Mouse (Mus musculus) forebrain, embryonic 15.5 days (tissue): ENCODE measurements around the gene Nlgn1. TPM values are rescaled to one million over a fixed set of nuclear protein-coding genes. Genes with fewer than 3 reads are reported as not detected.

Experiments used
- ATAC-seq: fragments of 200-750 bp; cut with Nextera tagmentation; replicated peaks from 2 replicates; pipeline ENCODE4 v1.8.0; 2017; ENCODE audit warnings: mild to moderate bottlenecking, moderate TSS enrichment, moderate library complexity
- H3K27ac ChIP-seq: fragments of 300-500 bp; sonication (generic); replicated peaks from 2 replicates; pipeline ENCODE4 v1.5.1; 2015; ENCODE audit warnings: mild to moderate bottlenecking, inconsistent platforms
- H3K27me3 ChIP-seq: fragments of 300-500 bp; sonication (generic); 2 replicates; pipeline ENCODE4 v1.6.1; 2015; ENCODE audit warnings: inconsistent platforms
- H3K36me3 ChIP-seq: fragments of 300-500 bp; sonication (generic); 2 replicates; pipeline ENCODE4 v1.6.1; 2015; ENCODE audit warnings: mild to moderate bottlenecking, inconsistent platforms
- H3K4me1 ChIP-seq: fragments of 300-500 bp; sonication (generic); 2 replicates; pipeline ENCODE4 v1.6.1; 2015; ENCODE audit warnings: inconsistent platforms
- H3K4me2 ChIP-seq: fragments of 300-500 bp; sonication (generic); replicated peaks from 2 replicates; pipeline ENCODE4 v1.6.1; 2015; ENCODE audit warnings: mild to moderate bottlenecking, inconsistent platforms
- H3K4me3 ChIP-seq: fragments of 300-500 bp; sonication (generic); 2 replicates; pipeline ENCODE4 v1.5.1; 2015; ENCODE audit warnings: mild to moderate bottlenecking, inconsistent platforms
- H3K9ac ChIP-seq: fragments of 300-500 bp; sonication (generic); replicated peaks from 2 replicates; pipeline ENCODE4 v1.6.1; 2015; ENCODE audit warnings: mild to moderate bottlenecking, inconsistent platforms
- H3K9me3 ChIP-seq: fragments of 300-500 bp; sonication (generic); 2 replicates; pipeline ENCODE4 v1.6.1; 2016; ENCODE audit warnings: inconsistent platforms
- WGBS: fragments of 180-500 bp; shearing (Covaris S2); methylation state at CpG from one replicate; pipeline ENCODE4 v1.1.7; 2015; ENCODE audit warnings: mixed read lengths; 5-methylcytosine and 5-hydroxymethylcytosine counted together
- polyA plus RNA-seq: library from polyadenylated mRNA; unstranded; fragments of >200 nt; fragmentation: Nextera tagmentation; extraction: Ambion mirVana; gene quantifications from 2 replicates; pipeline ENCODE4 v1.2.1, GENCODE M21; 2015

Gene Nlgn1
- polyA plus RNA-seq, 1 experiment from 2014 or later: 26.1 TPM

GRCm38 (mm10) chr3:26297869-26298268 lies 34.4 kb downstream of the Nlgn1 start:
- Histone ChIP-seq H3K9me3 (no peaks in the 10 kb centered on the region), H3K27ac (no peak overlapping the region), H3K27me3 (no peaks in the 10 kb centered on the region), H3K4me1 (no peaks in the 10 kb centered on the region), H3K4me2 (no peak overlapping the region), H3K9ac (no peak overlapping the region), H3K36me3 (no peaks in the 10 kb centered on the region), H3K4me3 (no peak overlapping the region)
- ATAC-seq: no peak
- WGBS: 26% methylated on average over 5 of the region's 5 CpGs

GRCm38 (mm10) chr3:26270894-26271795 lies 61.1 kb downstream of the Nlgn1 start:
- H3K9me3 ChIP-seq: no peaks in the 10 kb centered on the region
- H3K4me2 ChIP-seq: no peak overlapping the region
- no peaks in the 10 kb centered on the region for H3K4me1 ChIP-seq
- H3K36me3 ChIP-seq: no peaks in the 10 kb centered on the region
- 36% methylated on average over 4 of the region's 4 CpGs for WGBS
- H3K4me3 ChIP-seq: no peak overlapping the region
- ATAC-seq: peak; percentile 55; the same call in 1 of the 2 replicates
- no peaks in the 10 kb centered on the region for H3K27me3 ChIP-seq
- no peak overlapping the region for H3K9ac ChIP-seq
- no peak overlapping the region for H3K27ac ChIP-seq

- Histone ChIP-seq H3K36me3 (no peaks in the 10 kb centered on the region), H3K9me3 (no peaks in the 10 kb centered on the region), H3K4me1 (peaks cover 3% of the 10 kb centered on the region; the same call in 1 of the 2 replicates), H3K9ac (no peak overlapping the region), H3K27me3 (no peaks in the 10 kb centered on the region), H3K27ac (no peak overlapping the region), H3K4me2 (no peak overlapping the region), H3K4me3 (no peak overlapping the region)
- no peak for ATAC-seq
- 81% methylated on average over 7 of the region's 7 CpGs for WGBS
Measured at GRCm38 (mm10) chr3:26246564-26246963, 85.7 kb downstream of the Nlgn1 start.

- ATAC-seq: no peak
- Histone ChIP-seq H3K9me3 (no peaks in the 10 kb centered on the region), H3K4me1 (peaks cover 3% of the 10 kb centered on the region; the same call in 1 of the 2 replicates), H3K27me3 (no peaks in the 10 kb centered on the region), H3K27ac (no peak overlapping the region), H3K9ac (no peak overlapping the region), H3K4me2 (no peak overlapping the region), H3K36me3 (no peaks in the 10 kb centered on the region), H3K4me3 (no peak overlapping the region)
- WGBS: 72% methylated on average over 2 of the region's 2 CpGs
Measured at GRCm38 (mm10) chr3:26243274-26243673, 89.0 kb downstream of the Nlgn1 start.

- WGBS: 97% methylated on average over 2 of the region's 2 CpGs
- H3K4me2 ChIP-seq: no peak overlapping the region
- H3K27me3 ChIP-seq: no peaks in the 10 kb centered on the region
- no peak overlapping the region for H3K9ac ChIP-seq
- H3K4me3 ChIP-seq: no peak overlapping the region
- no peak for ATAC-seq
- H3K9me3 ChIP-seq: no peaks in the 10 kb centered on the region
- H3K27ac ChIP-seq: no peak overlapping the region
- no peaks in the 10 kb centered on the region for H3K36me3 ChIP-seq
- 0 out of 2 replicates have a peak, but pooled peaks cover 2% of the 10 kb centered on the region for H3K4me1 ChIP-seq
Measured at GRCm38 (mm10) chr3:26230006-26230405, 102.3 kb downstream of the Nlgn1 start.

- Histone ChIP-seq H3K9me3 (no peaks in the 10 kb centered on the region), H3K9ac (no peak overlapping the region), H3K4me2 (no peak overlapping the region), H3K27me3 (no peaks in the 10 kb centered on the region), H3K4me1 (0 out of 2 replicates have a peak, but pooled peaks cover 2% of the 10 kb centered on the region), H3K36me3 (no peaks in the 10 kb centered on the region), H3K27ac (no peak overlapping the region), H3K4me3 (no peak overlapping the region)
- 30% methylated on average over 6 of the region's 6 CpGs for WGBS
- ATAC-seq: no peak
Measured at GRCm38 (mm10) chr3:26228827-26229226, 103.4 kb downstream of the Nlgn1 start.

GRCm38 (mm10) chr3:26228172-26228781 lies 104.0 kb downstream of the Nlgn1 start:
- Histone ChIP-seq H3K9me3 (no peaks in the 10 kb centered on the region), H3K9ac (no peak overlapping the region), H3K4me1 (0 out of 2 replicates have a peak, but pooled peaks cover 2% of the 10 kb centered on the region), H3K36me3 (no peaks in the 10 kb centered on the region), H3K4me2 (no peak overlapping the region), H3K4me3 (no peak overlapping the region), H3K27me3 (no peaks in the 10 kb centered on the region), H3K27ac (no peak overlapping the region)
- no peak for ATAC-seq
- 37% methylated on average over 4 of the region's 4 CpGs for WGBS

GRCm38 (mm10) chr3:26223500-26223899 lies 108.8 kb downstream of the Nlgn1 start:
- Histone ChIP-seq H3K4me2 (no peak overlapping the region), H3K36me3 (no peaks in the 10 kb centered on the region), H3K27ac (no peak overlapping the region), H3K9ac (no peak overlapping the region), H3K4me3 (no peak overlapping the region), H3K9me3 (no peaks in the 10 kb centered on the region), H3K27me3 (no peaks in the 10 kb centered on the region), H3K4me1 (no peaks in the 10 kb centered on the region)
- ATAC-seq: no peak
- 89% methylated on average over 3 of the region's 3 CpGs for WGBS

- ATAC-seq: no peak
- H3K4me3 ChIP-seq: no peak overlapping the region
- no peaks in the 10 kb centered on the region for H3K9me3 ChIP-seq
- no peaks in the 10 kb centered on the region for H3K4me1 ChIP-seq
- no peaks in the 10 kb centered on the region for H3K27me3 ChIP-seq
- H3K4me2 ChIP-seq: no peak overlapping the region
- H3K27ac ChIP-seq: no peak overlapping the region
- WGBS: 58% methylated on average over 5 of the region's 5 CpGs
- no peak overlapping the region for H3K9ac ChIP-seq
- no peaks in the 10 kb centered on the region for H3K36me3 ChIP-seq
Measured at GRCm38 (mm10) chr3:26216231-26216630, 116.0 kb downstream of the Nlgn1 start.

GRCm38 (mm10) chr3:26202702-26203101 lies 129.6 kb downstream of the Nlgn1 start:
- Histone ChIP-seq H3K36me3 (no peaks in the 10 kb centered on the region), H3K4me1 (no peaks in the 10 kb centered on the region), H3K4me3 (no peak overlapping the region), H3K27me3 (no peaks in the 10 kb centered on the region), H3K9ac (no peak overlapping the region), H3K4me2 (no peak overlapping the region), H3K27ac (no peak overlapping the region), H3K9me3 (no peaks in the 10 kb centered on the region)
- WGBS: 89% methylated on average over 3 of the region's 3 CpGs
- no peak for ATAC-seq

GRCm38 (mm10) chr3:26201410-26201809 lies 130.8 kb downstream of the Nlgn1 start:
- H3K9ac ChIP-seq: no peak overlapping the region
- no peaks in the 10 kb centered on the region for H3K27me3 ChIP-seq
- H3K36me3 ChIP-seq: no peaks in the 10 kb centered on the region
- no peak overlapping the region for H3K27ac ChIP-seq
- H3K4me2 ChIP-seq: no peak overlapping the region
- 65% methylated on average over 1 of the region's 1 CpGs for WGBS
- no peak overlapping the region for H3K4me3 ChIP-seq
- no peaks in the 10 kb centered on the region for H3K4me1 ChIP-seq
- H3K9me3 ChIP-seq: no peaks in the 10 kb centered on the region
- no peak for ATAC-seq

- H3K9me3 ChIP-seq: no peaks in the 10 kb centered on the region
- no peaks in the 10 kb centered on the region for H3K27me3 ChIP-seq
- H3K9ac ChIP-seq: no peak overlapping the region
- no peak overlapping the region for H3K4me3 ChIP-seq
- ATAC-seq: no peak
- H3K36me3 ChIP-seq: no peaks in the 10 kb centered on the region
- no peaks in the 10 kb centered on the region for H3K4me1 ChIP-seq
- WGBS: 74% methylated on average over 2 of the region's 2 CpGs
- H3K27ac ChIP-seq: no peak overlapping the region
- H3K4me2 ChIP-seq: no peak overlapping the region
Measured at GRCm38 (mm10) chr3:26194970-26195369, 137.3 kb downstream of the Nlgn1 start.
